Mouse (Mus musculus) ES-E14 (cell line): ENCODE data around the gene Eif4b.

Experiments
- CHD2 ChIP-seq: IDR thresholded peaks from 2 replicates; pipeline ENCODE4 v1.6.1; 2014; ENCODE audit warnings: mild to moderate bottlenecking, low read depth, low read length, inconsistent platforms
- HCFC1 ChIP-seq: IDR thresholded peaks from 2 replicates; pipeline ENCODE4 v1.6.1; 2012; ENCODE audit warnings: low read length, inconsistent platforms, borderline replicate concordance; ENCODE audit not compliant: insufficient read depth
- MAFK ChIP-seq: IDR thresholded peaks from 2 replicates; pipeline ENCODE4 v1.6.1; 2014; ENCODE audit warnings: mild to moderate bottlenecking, low read depth, low read length, inconsistent platforms; ENCODE audit not compliant: insufficient read depth
- ZC3H11A ChIP-seq: IDR thresholded peaks from 2 replicates; pipeline ENCODE4 v1.6.1; 2012; ENCODE audit warnings: low read depth, mild to moderate bottlenecking, inconsistent platforms, low read length, borderline replicate concordance

DNA sequence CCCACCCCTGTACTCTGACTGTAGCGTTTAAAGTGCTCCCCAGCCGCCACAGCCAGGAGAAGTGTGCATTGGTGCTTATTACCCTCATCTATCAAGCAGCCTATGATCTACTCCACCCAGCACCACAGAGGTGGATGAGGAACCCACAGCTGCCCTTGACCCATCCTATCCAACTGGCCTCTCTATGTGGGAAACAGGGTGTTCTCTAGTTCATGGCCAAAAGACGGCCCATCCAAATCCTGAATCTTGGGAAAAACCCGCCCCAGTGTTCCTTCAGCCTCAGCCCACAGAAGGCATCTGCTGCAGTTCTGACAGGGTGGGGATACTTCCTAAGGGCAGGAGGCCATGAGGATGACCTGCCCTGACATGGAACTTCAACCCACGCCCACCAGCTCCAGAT lies 47.0 kb downstream of the Eif4b start:
- TF ChIP-seq HCFC1, result no peak
- no peak for TF ChIP-seq CHD2
- no peak for TF ChIP-seq MAFK
- no peak for TF ChIP-seq ZC3H11A
